Mouse (Mus musculus) adrenal gland, adult 2 months (tissue): ENCODE data around the gene Gba. TPM values are rescaled to one million over a fixed set of nuclear protein-coding genes. Genes with fewer than 3 reads are reported as not detected.

Experiments used
- DNase-seq: peaks from one replicate; pipeline ENCODE4 v3.0.0; 2021
- polyA plus RNA-seq: library from polyadenylated mRNA; depleted of rRNA; stranded (reverse); fragments of >200 nt; gene quantifications from 2 replicates; pipeline ENCODE4 v1.2.3, GENCODE M21; 2012
- total RNA-seq, 2 experiments: library from RNA; stranded (reverse); gene quantifications; 2 replicates each; pipeline ENCODE4 v1.2.3; 2021

Gene Gba
- total and polyA plus RNA-seq, 3 experiments, result 43.9 to 74.6 (median 74.4) TPM

DNA sequence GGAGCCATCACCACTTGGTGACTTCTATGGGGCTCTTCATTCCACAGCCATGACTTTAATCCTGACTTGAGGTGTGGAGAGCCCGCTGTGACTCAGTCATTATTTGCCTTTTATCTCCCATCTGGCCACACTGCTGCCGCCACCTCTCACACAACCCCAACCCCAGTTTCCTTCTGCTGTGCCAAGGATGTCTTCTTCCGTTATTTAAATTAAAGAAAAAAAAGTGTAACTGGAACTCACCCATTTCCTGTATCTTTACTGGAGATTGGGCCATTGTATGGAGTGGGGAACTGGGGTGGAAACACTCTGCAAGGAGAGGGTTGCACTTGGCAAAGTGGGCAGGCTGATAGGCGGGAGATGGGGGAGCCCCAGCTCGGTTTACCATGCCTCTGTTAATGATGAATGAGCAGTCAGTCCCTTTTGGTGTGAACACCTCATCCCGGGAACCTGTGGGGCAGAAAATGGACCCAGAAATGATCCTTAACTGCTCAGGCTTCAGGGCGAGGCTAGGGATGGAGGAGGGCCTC, 20.1 kb upstream of the Gba start:
- no peak for DNase-seq

DNA sequence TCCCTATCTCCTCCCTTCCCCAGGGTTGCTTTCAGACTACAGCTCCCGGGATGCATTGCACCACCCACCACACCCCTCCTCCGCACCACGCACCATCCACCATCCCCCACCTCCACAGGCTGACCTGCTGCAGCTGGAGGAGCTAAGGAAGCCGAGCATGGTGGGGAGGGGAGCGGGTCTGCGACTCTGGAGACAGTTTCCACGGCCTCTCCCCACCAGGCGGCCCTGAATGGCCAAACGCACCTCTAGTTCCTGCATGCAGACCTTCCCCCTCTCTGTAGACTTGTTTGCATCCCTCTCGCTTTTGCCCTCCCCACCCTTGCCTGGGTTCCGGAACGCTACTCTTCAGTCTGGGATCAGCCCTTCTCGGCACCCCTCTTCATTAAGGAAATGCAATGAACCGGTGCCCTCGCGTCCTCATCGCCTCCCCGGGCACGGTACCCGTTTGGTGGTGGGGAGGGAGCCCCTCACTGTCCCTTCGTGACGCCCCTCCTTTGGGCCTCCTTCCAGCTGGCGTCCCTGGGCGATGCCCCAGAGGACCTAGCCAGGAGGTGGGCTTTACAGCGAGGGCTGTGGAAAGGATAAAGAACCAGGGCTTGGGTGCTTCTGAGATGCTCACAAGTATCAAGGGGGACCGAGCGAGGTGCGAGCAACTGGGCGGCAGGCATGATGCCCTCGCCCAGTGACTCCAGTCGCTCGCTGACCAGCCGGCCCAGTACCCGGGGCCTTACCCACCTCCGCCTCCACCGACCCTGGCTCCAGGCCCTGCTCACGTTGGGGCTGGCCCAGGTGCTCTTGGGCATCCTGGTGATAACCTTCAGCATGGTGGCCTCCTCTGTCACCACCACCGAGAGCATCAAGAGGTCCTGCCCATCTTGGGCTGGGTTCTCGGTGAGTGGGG, 19.4 kb upstream of the Gba start, which contains the start of gene Fam189b:
Gene Fam189b (plus strand): TSS at position 86 of the 901 bp plus-strand sequence.
- DNase-seq, result peak; percentile 93

DNA sequence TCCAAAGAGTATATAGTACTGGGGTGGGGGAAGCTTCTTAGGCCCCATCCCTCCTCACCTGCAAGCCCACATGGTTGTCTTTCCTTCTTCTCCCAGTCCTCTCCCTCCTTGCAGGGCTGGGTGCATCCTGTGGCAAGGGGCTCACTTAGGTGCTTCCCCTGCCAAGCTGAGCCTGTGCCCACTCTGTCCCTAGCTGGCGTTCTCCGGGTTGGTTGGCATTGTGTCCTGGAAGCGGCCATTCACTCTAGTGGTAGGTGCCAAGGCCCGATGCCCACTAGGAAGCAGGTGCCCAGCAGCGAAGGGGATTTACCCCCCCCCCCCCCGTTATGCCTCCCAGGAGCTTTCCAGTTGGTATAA, 18.8 kb upstream of the Gba start:
- DNase-seq, result no peak

DNA sequence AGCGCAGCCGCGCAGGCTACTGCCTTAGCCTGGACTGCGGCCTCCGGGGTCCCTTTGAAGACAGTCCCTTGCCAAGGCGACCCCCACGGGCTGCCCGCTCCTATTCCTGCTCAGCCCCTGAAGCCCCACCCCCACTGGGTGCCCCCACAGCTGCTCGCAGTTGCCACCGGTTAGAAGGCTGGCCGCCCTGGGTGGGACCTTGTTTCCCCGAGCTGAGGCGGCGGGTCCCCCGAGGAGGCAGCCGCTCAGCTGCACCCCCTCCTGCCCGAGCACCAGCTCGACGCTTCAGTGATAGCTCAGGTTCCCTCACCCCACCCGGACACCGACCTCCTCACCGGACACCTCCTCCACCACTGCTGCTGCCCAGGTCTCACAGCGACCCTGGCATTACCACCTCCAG, 15.5 kb upstream of the Gba start:
- no peak for DNase-seq

DNA sequence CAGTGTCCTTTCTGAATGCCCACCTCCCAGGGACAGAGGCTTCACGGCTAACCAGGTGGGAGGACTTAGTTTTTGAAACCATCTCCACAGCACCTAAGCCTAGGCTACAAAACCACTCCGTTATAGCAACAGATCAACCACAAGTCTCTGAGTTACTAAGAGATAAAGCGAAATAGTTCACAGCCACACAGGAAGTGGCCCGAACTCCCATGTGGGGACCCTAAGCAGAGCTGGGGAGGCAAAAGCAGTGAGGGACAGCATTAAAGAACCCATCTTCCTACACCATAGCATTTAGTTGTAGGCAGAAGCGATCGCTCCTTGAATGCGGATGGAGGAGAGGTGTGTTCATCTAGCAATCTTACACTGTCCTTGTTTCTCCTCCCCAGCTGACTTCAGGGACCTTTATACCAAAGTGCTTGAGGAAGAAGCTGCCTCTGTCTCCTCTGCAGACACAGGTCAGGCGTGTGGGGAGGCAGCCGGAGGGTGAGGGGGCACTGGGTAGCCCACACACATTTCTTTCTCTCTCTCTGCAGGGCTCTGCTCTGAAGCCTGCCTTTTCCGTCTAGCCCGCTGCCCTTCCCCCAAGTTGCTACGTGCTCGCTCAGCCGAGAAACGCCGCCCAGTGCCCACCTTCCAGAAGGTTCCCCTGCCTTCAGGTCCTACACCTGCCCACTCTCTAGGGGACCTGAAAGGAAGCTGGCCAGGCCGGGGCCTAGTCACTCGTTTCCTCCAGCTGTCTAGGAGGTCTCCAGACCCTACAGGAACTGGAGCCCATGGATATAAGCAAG, 14.8 kb upstream of the Gba start:
- no peak for DNase-seq

DNA sequence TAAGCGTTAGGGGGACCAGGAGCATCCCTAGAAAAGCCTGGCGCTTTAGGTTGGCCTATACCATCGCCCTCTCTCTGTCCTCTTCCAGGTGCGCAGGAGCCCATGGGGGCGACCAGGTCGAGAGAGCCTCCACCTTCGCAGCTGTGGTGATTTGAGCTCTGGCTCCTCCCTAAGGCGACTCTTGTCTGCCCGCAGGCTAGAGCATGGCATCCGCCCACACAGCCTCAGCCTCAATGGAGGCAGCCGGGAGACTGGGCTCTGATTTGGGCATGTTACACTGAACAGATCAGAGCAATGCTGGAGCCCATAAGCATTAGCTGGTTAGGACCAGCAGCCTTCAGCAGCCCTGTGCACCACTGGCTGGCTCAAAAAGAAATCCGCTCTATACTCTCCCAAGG, 14.3 kb upstream of the Gba start:
- no peak for DNase-seq

DNA sequence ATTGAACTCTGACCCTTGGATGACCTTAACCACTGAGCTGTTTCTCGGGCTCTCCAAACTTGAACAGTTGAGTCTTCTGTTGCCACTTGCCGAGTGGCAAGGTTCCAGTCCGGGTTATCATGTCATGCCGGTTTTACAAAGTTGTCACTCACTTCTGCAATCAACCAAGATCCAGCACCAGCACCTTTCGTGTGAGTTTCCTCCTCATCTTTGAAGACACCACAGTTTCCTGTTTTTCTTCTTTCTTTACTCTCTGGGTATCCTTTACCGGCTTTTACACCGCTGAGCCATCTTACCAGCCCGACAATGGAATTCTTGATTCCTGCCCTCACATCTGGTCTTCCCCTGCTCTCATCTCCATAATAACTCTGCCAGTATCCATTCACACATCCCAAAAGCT, 12.3 kb upstream of the Gba start:
- no peak for DNase-seq

DNA sequence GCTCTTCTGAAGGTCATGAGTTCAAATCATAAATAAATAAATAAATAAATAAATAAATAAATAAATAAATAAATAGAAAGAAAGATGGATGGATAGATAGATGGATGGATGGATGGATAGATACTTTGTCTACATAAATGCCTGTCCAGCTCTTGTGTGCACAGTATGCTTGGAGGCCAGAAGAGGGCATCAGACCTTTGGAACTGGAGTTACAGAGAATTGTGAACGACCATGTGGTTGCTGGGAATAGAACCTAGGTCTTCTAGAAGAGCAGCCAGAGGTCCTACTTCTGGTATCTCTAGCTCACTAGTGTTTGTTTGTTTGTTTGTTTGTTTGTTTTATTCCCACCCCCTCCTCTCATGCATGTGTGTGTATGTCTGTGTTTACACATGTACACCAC, 9.4 kb upstream of the Gba start:
- DNase-seq, result no peak

DNA sequence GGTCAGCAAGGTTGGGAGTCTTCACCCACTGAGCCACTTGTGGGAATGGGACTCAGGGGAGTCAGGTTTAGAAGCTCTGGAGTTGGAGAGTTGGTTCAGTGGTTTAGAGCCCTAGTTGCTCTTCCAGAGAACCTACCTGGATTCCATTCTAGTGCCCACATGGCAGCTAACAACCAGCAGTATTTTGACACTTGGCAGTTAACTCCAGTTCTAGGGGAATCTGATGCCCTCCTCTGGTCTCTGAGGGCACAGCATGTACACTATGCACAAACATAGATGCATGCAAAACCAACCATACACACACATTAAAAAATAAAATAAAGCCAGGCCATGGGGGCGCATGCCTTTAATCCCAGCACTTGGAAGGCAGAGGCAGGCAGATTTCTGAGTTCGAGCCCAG, 8.9 kb upstream of the Gba start:
- DNase-seq, result no peak

DNA sequence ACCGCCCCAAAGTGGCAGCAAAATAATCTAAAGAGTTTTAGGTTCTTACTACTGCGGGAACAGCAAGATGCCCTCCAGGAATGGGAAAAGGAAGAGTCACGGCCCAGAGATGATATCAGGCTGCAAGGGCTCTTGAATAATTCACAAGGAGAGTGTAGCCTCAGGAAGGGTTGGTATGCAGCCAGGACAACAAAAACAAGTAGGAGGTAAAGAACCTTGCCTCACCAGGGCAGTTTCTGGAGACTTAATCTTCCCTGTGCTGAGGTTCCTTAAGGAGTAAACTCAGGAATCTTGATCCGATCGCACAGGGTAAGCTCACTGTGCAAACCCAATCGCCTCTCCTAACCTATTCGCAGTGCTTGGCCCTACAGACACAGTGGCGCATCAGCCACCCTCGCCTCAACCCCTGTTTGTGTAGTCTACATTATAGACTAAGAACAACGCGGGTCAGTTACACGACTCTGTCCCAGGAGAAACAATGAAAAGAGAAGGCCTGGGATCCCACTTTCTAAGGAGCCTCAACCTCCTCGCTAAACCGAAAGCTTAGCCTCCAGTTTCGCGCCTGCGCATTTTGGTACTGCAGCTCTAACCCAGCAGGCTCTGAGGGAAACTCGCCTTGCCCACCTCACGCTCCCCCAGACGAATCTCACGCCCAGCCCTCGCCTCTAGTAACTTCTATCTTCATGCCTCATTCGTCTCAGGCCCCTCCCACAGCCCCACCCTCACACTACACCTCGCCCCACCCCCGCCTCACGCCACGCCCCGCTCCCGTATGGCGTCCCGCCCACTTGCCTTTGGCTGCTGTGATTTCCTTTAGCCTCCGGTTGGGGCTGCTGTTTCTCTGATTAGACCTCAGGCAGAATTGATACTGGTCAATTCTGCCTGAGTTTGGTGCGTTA, 6.5 kb upstream of the Gba start:
- DNase-seq, result peak; percentile 91

DNA sequence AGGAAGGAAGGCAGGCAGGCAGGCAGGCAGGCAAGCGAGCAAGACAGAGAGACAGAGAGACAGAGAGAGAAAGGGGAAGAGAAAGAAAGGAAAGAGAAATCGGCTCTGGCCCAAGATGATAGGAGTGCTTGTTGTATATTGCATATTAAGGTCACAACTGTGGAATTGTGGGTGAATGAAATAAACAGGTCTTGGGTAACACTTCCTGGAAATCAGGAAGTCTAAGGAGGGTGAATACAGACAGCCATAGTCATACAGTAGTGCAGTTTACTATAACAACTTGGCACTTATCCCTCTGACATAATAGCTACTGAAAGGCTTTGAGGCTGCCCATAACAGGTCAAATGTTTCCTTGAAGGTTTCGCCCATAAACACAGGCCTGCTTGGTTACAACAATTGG, 2.9 kb upstream of the Gba start:
- DNase-seq, result no peak

DNA sequence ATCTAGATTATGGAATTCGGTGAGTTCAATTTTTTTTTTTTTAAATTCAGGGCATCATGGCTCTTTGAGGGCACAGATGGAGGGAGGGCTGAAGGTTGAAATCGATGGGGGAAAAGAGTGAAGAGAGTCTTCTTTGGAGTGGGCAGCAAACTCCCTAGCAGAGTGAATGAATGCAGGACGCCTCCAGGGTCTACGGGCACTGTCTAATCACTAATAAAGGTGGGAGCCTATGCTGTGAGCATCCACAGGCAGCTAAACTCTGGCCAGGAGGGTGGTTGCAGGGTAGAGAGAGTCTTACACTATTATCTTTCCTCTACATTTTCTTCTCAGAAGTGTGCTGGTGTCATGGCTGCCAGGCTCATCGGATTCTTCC, 400 bp downstream of the Gba start:
- no peak for DNase-seq

DNA sequence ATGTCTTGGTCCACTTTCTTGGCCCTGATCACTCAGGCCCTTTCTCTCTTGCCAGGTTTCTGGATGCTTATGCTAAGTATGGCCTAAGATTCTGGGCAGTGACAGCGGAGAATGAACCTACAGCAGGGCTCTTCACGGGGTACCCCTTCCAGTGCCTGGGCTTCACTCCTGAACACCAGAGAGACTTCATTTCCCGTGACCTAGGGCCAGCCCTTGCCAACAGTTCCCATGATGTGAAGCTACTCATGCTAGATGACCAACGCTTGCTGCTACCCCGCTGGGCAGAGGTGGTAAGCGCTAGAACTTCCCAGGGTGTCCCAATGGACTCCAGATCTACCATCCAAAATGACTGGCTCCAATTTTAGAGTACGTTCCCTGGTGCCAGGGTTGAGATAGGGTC, 3.4 kb downstream of the Gba start:
- DNase-seq, result no peak

DNA sequence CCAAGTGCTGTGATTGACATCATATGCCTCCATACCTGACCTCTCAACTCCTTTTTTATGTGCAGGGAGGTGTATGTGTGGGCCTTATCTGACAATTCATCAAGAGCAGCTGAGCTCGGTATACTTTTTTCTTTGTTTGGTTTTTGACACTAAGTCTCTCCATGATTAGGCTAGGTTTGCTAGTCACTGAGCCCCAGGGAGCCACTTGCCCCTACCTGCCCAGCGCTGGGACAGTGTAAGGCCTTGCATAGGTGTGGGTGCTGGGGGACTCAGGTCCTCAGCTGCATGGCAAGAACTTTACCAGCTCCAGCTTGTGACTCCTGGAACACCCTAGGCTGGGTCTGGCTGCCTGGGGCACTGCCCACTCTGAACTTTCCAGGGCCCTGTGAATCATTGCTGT, 4.0 kb downstream of the Gba start:
- DNase-seq, result no peak

DNA sequence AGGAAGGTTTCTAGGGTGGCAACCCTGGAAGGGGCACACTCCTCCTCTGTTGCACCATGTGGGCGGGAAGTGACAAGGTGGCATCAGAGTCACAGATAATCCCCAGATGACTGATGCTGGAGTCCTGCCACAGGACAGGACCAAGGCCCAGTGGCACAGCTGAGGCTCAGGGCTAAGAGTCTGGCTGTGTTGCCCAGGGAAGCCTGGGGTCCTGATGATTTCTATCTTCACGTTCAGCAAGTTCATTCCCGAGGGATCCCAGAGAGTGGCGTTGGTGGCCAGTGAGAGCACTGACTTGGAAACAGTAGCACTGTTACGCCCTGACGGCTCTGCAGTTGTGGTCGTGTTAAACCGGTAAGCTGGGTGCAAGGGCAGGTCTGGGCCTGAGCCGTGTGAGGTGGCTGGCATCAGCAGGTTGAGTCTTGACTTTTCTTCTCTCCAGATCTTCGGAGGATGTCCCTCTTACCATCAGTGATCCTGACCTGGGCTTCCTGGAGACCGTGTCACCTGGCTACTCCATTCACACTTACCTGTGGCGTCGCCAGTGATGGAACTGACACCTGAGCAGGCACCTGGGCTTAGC, 5.4 kb downstream of the Gba start:
- DNase-seq, result no peak

DNA sequence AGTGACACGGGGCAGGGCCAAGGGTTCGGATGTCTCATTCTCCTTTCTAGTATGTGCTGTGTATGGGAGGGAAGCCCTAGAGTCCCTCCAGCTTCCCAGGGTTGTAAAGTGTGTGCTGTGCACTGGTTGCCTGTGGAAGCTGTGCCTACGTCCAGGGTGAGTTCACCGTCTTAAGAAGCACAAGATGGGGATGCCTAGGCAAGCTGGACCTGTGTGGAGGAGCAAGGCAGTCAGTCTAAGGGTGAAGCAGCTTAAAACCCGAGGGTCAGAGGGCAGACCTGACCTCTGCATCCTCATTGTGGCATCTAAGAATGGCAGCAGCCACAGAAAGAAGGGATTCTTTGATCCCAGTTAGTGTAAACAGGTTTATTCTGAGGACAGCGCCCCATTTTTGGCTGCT, 6.0 kb downstream of the Gba start:
- no peak for DNase-seq

DNA sequence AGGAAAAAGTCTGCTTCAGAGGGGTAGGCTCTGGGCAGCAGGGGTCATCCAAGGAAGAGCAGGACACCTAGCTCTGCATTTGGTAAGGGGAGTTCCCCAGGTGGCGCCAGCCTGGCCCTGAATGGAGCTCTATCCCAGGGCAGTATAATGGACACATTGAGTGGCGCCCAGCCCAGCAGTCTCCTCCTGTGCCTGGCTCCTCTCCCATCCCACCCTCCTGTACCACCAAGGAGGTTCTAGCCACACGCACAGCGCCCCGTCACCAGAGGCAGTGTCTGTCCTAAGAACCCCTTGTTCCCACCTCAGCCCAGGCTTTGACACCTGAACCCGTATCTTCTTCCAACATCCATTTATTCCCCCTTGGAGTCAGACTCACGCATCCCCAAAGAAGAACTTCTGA, 7.0 kb downstream of the Gba start:
- DNase-seq, result no peak

DNA sequence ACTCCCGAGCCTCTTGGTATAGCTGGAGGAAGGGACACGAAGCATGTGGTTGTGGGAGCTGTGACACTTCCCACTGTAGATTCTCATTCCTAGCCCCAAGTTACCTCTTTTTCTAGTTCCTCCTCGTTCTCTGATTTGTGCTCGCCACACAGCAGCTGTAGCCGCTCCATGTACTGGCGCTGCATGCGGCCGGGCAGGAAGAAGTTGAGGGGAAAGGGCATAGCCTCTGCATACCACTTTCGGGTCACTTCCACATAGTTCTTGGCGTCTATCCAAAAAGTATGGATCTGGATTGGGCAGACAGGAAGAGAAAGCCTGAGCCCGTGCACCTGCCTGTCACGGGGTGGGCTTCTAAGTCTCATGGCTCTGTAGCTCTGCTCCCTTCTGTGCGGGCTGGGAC, 7.4 kb downstream of the Gba start:
- no peak for DNase-seq

DNA sequence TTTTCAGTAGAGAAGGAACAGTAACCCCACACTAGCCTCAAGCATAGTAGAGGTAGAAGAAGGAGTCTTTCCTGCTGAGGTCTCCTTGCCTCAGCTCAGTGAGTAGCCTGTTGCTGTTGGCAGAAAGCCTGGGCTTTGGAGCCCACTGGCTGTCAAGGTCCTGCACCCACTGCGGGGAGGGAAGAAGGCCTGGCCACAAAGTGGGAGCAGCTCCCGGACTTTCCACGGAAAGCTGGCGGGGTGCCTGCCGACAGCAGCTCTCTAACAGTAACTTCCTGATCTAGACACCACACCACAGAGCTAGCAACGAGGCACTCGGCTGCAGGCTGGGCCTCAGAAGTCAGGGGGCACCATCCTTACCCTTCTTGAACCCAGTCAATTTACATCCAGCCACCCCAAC, 8.0 kb downstream of the Gba start:
- peak; percentile 64 for DNase-seq

DNA sequence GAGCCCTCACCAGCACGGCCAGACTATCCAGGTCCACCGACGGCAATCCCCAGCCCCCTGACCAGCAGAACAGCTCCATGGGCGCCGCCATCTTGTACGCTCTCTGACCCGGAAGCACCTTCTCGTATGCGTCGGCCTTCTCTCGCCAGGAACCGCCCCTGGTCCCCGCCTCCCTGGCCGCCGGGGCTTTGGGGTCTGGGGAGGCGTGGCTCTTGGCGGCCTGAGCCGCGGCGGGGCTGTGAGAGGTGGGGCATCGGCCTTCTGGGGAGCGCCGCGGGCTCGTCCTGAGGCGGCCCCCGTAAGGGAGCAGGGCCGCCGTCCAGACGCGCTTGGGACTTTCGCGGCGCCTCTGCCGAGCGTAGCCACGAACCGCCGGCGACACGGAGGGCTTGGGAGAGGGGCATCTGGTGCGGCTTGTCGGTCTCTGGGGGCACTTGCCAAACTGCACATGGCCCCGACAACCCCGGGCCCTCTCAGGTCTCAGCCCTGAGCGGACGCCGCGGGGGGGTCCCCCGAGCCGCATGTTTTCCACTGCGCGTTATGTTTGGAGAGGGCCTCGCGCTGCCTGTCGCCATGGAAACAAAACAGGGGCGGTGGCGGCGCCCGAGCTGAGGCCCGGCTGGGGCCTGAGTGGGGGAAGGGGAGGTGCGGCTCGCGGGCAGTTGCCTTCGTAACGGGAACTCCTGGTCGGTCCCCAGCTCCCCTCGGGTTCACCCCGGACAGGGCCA, 11.2 kb downstream of the Gba start:
- peak; percentile 95 for DNase-seq
